Mouse (Mus musculus) stomach, postnatal 0 days (tissue): ENCODE data around the gene Ces2e. TPM values are rescaled to one million over a fixed set of nuclear protein-coding genes. Genes with fewer than 3 reads are reported as not detected.
"Not testable (repeated sequence)": the region's sequence is repeated elsewhere in the genome, so short reads cannot be mapped to it uniquely, and the experiment has no call there.

ENCODE experiments used
- ATAC-seq: fragments of 200-750 bp; cut with Nextera tagmentation; 2 replicates; pipeline ENCODE4 v1.8.0; 2017; ENCODE audit not compliant: low FRiP score, low TSS enrichment
- DNase-seq: peaks from one replicate; pipeline ENCODE4 v3.0.0-alpha.2; 2016; ENCODE audit warnings: low spot score
- H3K27ac ChIP-seq: fragments of 300-500 bp; sonication (generic); replicated peaks from 2 replicates; pipeline ENCODE4 v1.5.1; 2014; ENCODE audit warnings: mild to moderate bottlenecking, control low read depth
- H3K27me3 ChIP-seq: fragments of 300-500 bp; sonication (generic); 2 replicates; pipeline ENCODE4 v1.6.1; 2014; ENCODE audit warnings: low read length; ENCODE audit not compliant: control insufficient read depth, insufficient read depth
- H3K36me3 ChIP-seq: fragments of 300-500 bp; sonication (generic); 2 replicates; pipeline ENCODE4 v1.6.1; 2014; ENCODE audit warnings: low read length, mixed read lengths; ENCODE audit not compliant: control insufficient read depth, insufficient read depth
- H3K4me1 ChIP-seq: fragments of 300-500 bp; sonication (generic); replicated peaks from 2 replicates; pipeline ENCODE4 v1.6.1; 2014; ENCODE audit warnings: antibody characterized with exemption; ENCODE audit not compliant: control insufficient read depth, insufficient read depth
- H3K4me2 ChIP-seq: fragments of 300-500 bp; sonication (generic); replicated peaks from 2 replicates; pipeline ENCODE4 v1.6.1; 2014; ENCODE audit warnings: low read depth, mild to moderate bottlenecking, control low read depth, moderate library complexity
- H3K4me3 ChIP-seq: fragments of 300-500 bp; sonication (generic); 2 replicates; pipeline ENCODE4 v1.5.1; 2014; ENCODE audit warnings: low read depth, low read length, control low read depth
- H3K9ac ChIP-seq: fragments of 300-500 bp; sonication (generic); 2 replicates; pipeline ENCODE4 v1.6.1; 2014; ENCODE audit warnings: mild to moderate bottlenecking, low read length, control low read depth, mixed read lengths
- H3K9me3 ChIP-seq: fragments of 300-500 bp; sonication (generic); 2 replicates; pipeline ENCODE4 v1.6.1; 2016; ENCODE audit warnings: low read length; ENCODE audit not compliant: control insufficient read depth
- CTCF ChIP-seq: IDR thresholded peaks from 2 replicates; pipeline ENCODE4 v1.5.1; 2016; ENCODE audit warnings: antibody characterized with exemption, low read depth, mild to moderate bottlenecking, moderate library complexity
- EP300 ChIP-seq: optimal IDR thresholded peaks from 2 replicates; pipeline ENCODE3; 2016; ENCODE audit warnings: antibody characterized with exemption
- WGBS: fragments of 180-500 bp; shearing (Covaris S2); extraction: QIAGEN DNeasy Blood & Tissue Kit; methylation state at CpG from one replicate; pipeline ENCODE4 v1.1.7; 2014; 5-methylcytosine and 5-hydroxymethylcytosine counted together
- polyA plus RNA-seq: library from polyadenylated mRNA; unstranded; fragments of >200 nt; fragmentation: Nextera tagmentation; extraction: Ambion mirVana; gene quantifications from 2 replicates; pipeline ENCODE4 v1.2.1, GENCODE M21; 2015

Ces2e gene
- polyA plus RNA-seq: 2.4 and 2.6 TPM in 2 replicates

DNA sequence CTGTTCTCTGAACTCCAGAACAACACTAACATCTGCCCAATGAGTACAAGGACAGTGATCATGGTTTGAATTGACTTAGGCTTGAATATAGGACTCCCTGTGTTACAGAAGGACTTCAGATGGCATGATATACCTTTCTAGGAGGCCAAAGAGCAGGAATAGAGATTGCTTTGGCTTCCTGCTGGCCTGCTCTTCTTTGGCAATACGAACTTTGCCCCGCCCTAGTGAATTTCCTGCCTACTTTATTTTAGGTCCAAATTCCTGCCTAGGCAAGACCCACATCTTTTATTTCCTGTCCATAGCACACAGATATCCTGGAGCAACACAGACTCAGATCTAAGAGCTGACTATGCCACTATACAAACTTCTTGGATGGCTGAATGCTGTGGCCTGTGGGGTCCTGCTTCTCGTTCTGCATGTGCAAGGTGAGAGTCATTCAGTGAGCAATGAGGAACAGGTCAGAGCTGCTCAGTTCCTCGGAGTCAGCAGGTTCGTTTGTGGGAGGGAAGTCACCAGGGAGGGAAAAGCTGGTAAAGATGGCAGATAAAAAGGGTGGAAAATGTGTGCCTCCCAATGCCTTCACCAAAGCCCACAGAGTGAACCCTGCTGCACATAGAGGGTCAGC lies at the start of gene Ces2e:
TSS of gene Ces2e (plus strand) at position 289 of the 625 bp plus-strand sequence.
- no peak within 1 kb of the TSS for H3K9ac ChIP-seq
- no peaks in the 10 kb centered on the region for H3K36me3 ChIP-seq
- no peaks in the 10 kb centered on the region for H3K9me3 ChIP-seq
- H3K27me3 ChIP-seq: no peaks in the 10 kb centered on the region
- WGBS: 49% methylated on average over 5 of the region's 5 CpGs
- ATAC-seq: no peak
- peak within 1 kb of the TSS; percentile 30 for H3K27ac ChIP-seq
- H3K4me3 ChIP-seq: no peak within 1 kb of the TSS
- TF ChIP-seq EP300: no peak
- no peak for TF ChIP-seq CTCF
- H3K4me1 ChIP-seq: no peaks in the 10 kb centered on the region
- DNase-seq: no peak
- no peak within 1 kb of the TSS for H3K4me2 ChIP-seq

- not testable (repeated sequence) for DNase-seq, H3K4me2 ChIP-seq, H3K9ac ChIP-seq, H3K27me3 ChIP-seq, H3K9me3 ChIP-seq, H3K4me1 ChIP-seq, H3K27ac ChIP-seq, H3K36me3 ChIP-seq, H3K4me3 ChIP-seq
- no CpG with 5 or more reads among the region's 4 CpGs for WGBS
- peak; percentile 95 for ATAC-seq
Observed at GRCm38 (mm10) chr8:104886223-104886926, 39.7 kb upstream of the Ces2e start.

DNA sequence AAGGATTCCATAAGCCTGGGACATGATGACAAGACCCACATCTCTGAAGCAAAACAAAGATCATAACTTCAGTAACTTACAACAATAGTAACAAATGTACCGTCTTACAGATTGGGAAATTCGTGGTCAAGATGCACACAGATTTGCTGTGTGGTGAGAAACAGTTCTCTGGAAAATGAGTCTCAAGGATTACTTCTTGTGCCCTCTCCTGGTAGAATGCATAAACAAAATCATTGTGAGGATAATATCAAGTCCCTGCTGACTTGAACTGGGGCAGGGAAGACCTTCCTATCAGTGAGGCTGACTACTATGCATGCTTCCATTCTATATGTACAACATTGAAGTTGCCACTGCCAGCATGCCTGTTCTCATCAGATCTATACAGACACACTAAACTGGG lies 24.3 kb upstream of the Ces2e start:
- no peaks in the 10 kb centered on the region for H3K9me3 ChIP-seq
- H3K27ac ChIP-seq: no peak overlapping the region
- H3K9ac ChIP-seq: no peak overlapping the region
- H3K36me3 ChIP-seq: no peaks in the 10 kb centered on the region
- ATAC-seq (no peak), DNase-seq (no peak)
- no peak overlapping the region for H3K4me2 ChIP-seq
- H3K4me1 ChIP-seq: no peaks in the 10 kb centered on the region
- no peaks in the 10 kb centered on the region for H3K27me3 ChIP-seq
- no peak overlapping the region for H3K4me3 ChIP-seq
- WGBS: 79% methylated on average over 2 of the region's 2 CpGs
- no peak for TF ChIP-seq EP300
- peak; percentile 46 for TF ChIP-seq CTCF

DNA sequence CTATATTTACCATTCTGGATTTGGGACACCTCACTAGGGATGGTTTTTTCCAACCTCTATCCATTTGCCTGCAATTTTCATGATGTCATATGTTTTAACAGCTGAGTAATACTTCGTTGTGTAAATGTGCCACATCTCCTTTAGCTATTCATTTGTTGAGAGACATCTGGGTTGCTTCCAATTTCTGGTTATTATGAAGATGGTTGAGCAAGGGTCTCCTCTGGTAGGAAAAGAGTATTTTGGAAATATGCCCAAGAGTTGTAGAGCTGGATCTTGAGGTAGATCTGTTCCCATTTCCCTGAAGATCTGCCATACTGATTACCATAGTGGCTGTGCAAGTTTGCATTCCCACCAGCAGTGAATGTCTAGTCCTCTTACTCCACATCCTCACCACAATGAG lies 18.9 kb upstream of the Ces2e start:
- no peak overlapping the region for H3K27ac ChIP-seq
- TF ChIP-seq EP300: no peak
- no peak for TF ChIP-seq CTCF
- WGBS: 44% methylated on average over 1 of the region's 1 CpGs
- no peak overlapping the region for H3K4me2 ChIP-seq
- H3K9ac ChIP-seq: no peak overlapping the region
- no peak for DNase-seq
- no peak overlapping the region for H3K4me3 ChIP-seq
- no peaks in the 10 kb centered on the region for H3K27me3 ChIP-seq
- ATAC-seq: no peak
- no peaks in the 10 kb centered on the region for H3K4me1 ChIP-seq
- H3K9me3 ChIP-seq: no peaks in the 10 kb centered on the region
- H3K36me3 ChIP-seq: no peaks in the 10 kb centered on the region

- 71% methylated on average over 1 of the region's 1 CpGs for WGBS
- not testable (repeated sequence) for H3K9me3 ChIP-seq, H3K27ac ChIP-seq, H3K4me3 ChIP-seq, DNase-seq, H3K27me3 ChIP-seq, H3K9ac ChIP-seq, ATAC-seq, H3K4me2 ChIP-seq, H3K4me1 ChIP-seq, H3K36me3 ChIP-seq
Observed at GRCm38 (mm10) chr8:104909021-104909420, 17.0 kb upstream of the Ces2e start.

DNA sequence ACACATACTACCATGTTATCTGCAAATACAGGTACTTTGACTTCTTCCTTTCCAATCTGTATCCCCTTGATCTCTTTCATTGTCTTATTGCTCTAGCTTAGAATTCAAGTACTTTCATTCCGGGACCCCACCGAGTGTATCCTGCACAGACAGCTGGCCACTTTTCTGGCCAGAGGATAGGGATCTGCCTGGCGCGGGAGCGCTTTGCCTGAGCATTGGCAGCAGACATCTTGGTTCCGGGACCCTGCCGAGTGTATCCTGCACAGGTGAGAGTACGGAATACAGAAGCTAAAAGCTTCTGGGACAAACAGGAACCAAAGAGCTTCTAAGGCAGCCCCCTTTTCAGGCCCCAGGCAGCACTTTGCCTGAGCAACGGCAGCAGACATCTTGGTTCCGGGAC lies 16.4 kb upstream of the Ces2e start:
- not testable (repeated sequence) for H3K27me3 ChIP-seq, H3K9me3 ChIP-seq, H3K4me1 ChIP-seq, H3K4me3 ChIP-seq, ATAC-seq, H3K27ac ChIP-seq, H3K4me2 ChIP-seq, H3K9ac ChIP-seq, DNase-seq, H3K36me3 ChIP-seq
- 93% methylated on average over 10 of the region's 10 CpGs for WGBS
